Mouse (Mus musculus) kidney, adult 2 months (tissue): ENCODE measurements around the gene Exoc7.

ENCODE experiments used
- CTCF ChIP-seq: fragments of 200-500 bp; conservative IDR thresholded peaks from 2 replicates; pipeline ENCODE4 v1.5.1; 2011; ENCODE audit warnings: low read depth, mild to moderate bottlenecking, control low read depth, low read length, moderate library complexity, mixed read lengths; ENCODE audit not compliant: insufficient read depth, insufficient read length
- POLR2A ChIP-seq: fragments of 200-500 bp; IDR thresholded peaks from one replicate; pipeline ENCODE4 v1.6.1; 2011; ENCODE audit warnings: low read depth, low read length, control low read depth

- TF ChIP-seq CTCF (no peak), POLR2A (no peak)
Measured at GRCm38 (mm10) chr11:116309601-116310000, 2.6 kb upstream of the Exoc7 start.
